Mouse (Mus musculus) 416B (cell line): ENCODE data around the gene Pramel4.
"Not testable (repeated sequence)": the region's sequence is repeated elsewhere in the genome, so short reads cannot be mapped to it uniquely, and the experiment has no call there.

ENCODE experiments used
- DNase-seq: peaks from one replicate; pipeline ENCODE4 v3.0.0; 2011; ENCODE audit warnings: low read depth

Pramel4 gene

DNA sequence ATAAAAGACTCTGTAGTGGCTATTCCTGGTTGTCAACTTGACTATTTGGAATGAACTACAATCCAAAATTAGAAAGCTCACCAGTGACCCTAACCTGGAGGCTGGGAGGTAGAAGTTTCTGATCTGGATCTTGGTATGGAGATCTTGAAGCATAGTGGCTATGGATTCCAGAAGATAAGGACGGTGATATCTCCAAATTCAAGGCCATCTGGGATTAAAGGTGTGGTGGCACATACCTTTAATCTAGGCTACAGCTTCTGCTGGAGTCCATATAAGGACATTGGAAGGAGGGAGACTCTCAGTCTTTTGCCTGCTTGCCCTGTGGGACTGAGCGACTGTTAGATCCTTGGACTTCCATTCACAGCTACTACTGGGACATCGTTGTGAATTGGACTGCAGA is at the start of gene Pramel4:
Gene Pramel4, plus strand, starts transcription at position 301 of the 400 bp plus-strand sequence.
- not testable (repeated sequence) for DNase-seq

GRCm38 (mm10) chr4:144106174-144106573 is 47.2 kb downstream of the Pramel4 start, which contains the start of gene Gm13102:
Gene Gm13102 (plus strand): TSS chr4:144106474.
- not testable (repeated sequence) for DNase-seq
